Mouse (Mus musculus) naive thymus-derived CD4-positive, alpha-beta T cell, adult 2 months (primary cell): ENCODE data around the gene Ptpn9.

Source experiments
- DNase-seq: peaks from one replicate; pipeline ENCODE4 v3.0.0-alpha.2; 2011; ENCODE audit warnings: low read depth

Gene Ptpn9

GRCm38 (mm10) chr9:57014766-57015165, 20.0 kb downstream of the Ptpn9 start:
- DNase-seq = no peak

GRCm38 (mm10) chr9:57017631-57018030, 22.9 kb downstream of the Ptpn9 start:
- no peak for DNase-seq

GRCm38 (mm10) chr9:57031756-57032155, 37.0 kb downstream of the Ptpn9 start:
- no peak for DNase-seq

- DNase-seq = peak; percentile 86
Measured at GRCm38 (mm10) chr9:57056237-57056636, 61.5 kb downstream of the Ptpn9 start.

GRCm38 (mm10) chr9:57064164-57064563, 69.4 kb downstream of the Ptpn9 start:
- no peak for DNase-seq

- no peak for DNase-seq
Measured at GRCm38 (mm10) chr9:57068266-57068665, 73.5 kb downstream of the Ptpn9 start.

GRCm38 (mm10) chr9:57070262-57070661, 75.5 kb downstream of the Ptpn9 start:
- no peak for DNase-seq

- peak; percentile 18 for DNase-seq
Measured at GRCm38 (mm10) chr9:57070800-57071545, 76.2 kb downstream of the Ptpn9 start.

GRCm38 (mm10) chr9:57071801-57072351, 77.2 kb downstream of the Ptpn9 start, which contains the start of gene Sin3a:
TSS of gene Sin3a (plus strand) at chr9:57072040.
- peak; percentile 84 for DNase-seq

GRCm38 (mm10) chr9:57072526-57072988, 77.8 kb downstream of the Ptpn9 start:
- DNase-seq = no peak

GRCm38 (mm10) chr9:57072989-57073789, 78.5 kb downstream of the Ptpn9 start:
- DNase-seq = peak; percentile 99

GRCm38 (mm10) chr9:57073790-57074094, 79.0 kb downstream of the Ptpn9 start:
- no peak for DNase-seq

GRCm38 (mm10) chr9:57074171-57074821, 79.6 kb downstream of the Ptpn9 start:
- peak; percentile 57 for DNase-seq

GRCm38 (mm10) chr9:57074822-57075603, 80.3 kb downstream of the Ptpn9 start:
- DNase-seq = peak; percentile 87

GRCm38 (mm10) chr9:57075681-57076381, 81.1 kb downstream of the Ptpn9 start:
- DNase-seq = peak; percentile 99

GRCm38 (mm10) chr9:57076701-57077660, 82.3 kb downstream of the Ptpn9 start:
- peak; percentile 94 for DNase-seq

- no peak for DNase-seq
Measured at GRCm38 (mm10) chr9:57082236-57082635, 87.5 kb downstream of the Ptpn9 start.
